Mouse (Mus musculus): ENCODE results near the gene Fam83e.

The Fam83e gene

DNA sequence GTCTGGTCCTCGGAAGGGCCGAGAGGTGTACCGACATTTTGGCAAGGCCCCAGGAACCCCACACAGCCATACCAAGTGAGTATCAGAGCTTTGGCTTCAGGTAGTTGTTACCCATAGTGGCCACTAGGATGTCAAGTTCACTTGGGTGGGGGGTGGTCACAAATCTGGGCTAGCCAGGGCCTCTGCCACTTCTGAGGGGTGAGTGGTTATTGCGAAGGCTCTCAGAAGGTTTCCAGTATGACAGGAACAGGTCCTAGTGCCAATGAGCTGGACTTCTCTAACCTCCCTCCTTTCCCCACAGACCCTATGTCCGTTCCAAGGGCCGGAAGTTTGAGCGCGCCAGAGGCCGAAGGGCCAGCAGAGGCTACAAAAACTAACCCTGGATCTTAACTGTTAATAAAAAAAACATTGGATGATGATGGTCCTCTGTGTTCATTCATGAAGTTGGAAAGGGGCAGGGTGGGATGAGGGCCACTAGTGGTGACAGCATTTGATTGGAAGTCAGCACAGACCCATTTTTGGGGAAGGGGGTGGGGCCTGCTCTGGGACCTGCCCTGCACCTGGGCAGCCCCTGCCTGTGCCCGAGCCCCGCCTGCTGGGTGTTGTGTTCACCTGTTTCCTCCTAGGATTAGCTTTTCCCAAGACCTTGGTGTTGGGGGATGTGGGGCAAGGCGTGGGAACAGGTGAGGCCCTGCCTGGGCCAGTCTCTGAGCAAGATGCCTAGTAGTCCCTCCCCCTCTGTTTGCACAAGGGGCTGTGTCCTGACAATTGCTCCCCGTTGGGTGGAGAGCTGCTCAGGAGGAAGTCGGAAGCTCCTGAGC lies at the start of gene Fam83e:
Gene Fam83e, plus strand, starts transcription at position 800 of the 821 bp plus-strand sequence.
- DNase-seq (ENCODE audit: low spot score): no peak

DNA sequence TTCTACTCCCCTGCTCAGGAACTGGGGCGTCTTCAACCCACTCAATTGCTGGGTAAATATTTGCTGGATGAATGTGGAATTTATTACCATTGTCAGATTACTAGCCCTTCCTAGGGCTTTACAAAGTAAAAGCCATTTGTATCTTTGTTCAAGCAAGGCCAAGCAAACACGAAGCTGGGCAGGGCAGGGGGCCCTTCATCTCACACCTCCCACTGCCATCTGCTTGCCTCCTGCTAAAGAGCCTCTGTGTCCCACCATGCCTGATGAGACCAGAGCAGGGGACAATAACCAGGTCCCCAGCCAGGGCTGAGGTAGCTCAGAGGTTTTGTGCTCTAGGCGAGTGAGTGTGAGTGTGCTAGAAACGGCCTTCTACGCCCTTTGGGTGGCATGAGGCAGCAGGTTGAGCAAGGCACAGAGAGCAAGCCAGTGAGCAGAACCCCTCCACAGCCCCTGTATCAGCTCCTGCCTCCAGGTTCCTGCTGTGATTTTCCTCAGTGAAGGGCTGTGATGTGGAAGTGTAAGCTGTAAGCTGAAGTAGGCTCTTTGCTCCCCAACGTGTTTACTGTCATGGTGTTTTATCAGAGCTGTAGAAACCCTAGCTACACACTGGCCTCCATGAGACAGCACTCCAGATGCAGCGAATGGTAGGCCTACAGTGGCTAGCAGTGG lies 43.3 kb upstream of the Fam83e start:
- no peak for DNase-seq (ENCODE audit: low spot score)

GRCm38 (mm10) chr7:45678513-45678912 lies 42.5 kb upstream of the Fam83e start:
- no peak for DNase-seq (ENCODE audit: low spot score)

GRCm38 (mm10) chr7:45679966-45680621 lies 40.9 kb upstream of the Fam83e start:
- no peak for DNase-seq (ENCODE audit: low spot score)

GRCm38 (mm10) chr7:45681046-45681736 lies 39.8 kb upstream of the Fam83e start:
- no peak for DNase-seq (ENCODE audit: low spot score)

DNA sequence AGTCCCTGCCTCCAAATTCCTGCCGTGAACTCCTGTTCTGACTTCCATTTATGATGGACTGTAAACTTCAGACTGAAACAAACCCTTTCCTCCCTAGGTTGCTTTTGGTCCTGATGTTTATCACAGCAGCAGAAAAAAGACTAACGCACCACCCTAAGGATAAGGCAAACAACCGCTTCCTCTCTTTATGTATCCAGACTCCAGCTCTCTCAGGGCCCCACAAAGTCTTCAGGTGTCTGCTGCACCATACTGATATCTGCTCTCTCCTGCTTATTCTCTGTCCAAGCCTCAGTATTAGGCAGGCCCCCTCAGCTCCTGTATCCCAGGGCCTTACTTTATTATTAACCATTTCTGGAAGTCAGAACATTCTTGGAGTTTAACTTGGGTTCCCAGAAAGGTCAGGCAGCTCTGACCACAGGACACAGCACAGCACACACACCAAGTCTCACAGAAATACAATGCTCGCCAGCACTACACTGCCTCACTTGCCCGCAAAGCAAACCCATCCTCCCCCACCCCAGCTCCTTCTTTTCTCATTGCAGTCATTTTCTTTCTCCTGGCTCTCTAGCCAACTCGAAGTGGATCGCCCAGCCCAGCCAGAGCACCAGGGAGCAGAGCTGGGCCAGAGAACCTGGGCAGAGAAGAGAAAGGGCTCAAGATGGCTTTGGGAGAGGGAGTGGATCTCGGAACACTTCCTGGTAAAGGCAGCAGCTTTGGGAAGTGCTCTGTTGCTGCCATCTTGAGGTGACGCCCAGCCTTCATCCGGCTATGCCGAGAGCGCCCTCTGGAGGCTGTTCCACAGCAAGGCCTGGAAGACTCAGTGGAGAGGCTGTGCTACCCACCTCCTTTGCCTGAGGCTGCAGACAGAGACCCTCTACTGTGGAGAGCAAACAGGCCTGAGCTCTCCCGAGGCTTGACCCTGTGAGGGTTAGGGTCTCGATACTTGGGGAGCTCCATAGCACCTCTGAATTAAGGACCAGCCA lies 38.6 kb upstream of the Fam83e start:
- DNase-seq (ENCODE audit: low spot score): peak; percentile 73

DNA sequence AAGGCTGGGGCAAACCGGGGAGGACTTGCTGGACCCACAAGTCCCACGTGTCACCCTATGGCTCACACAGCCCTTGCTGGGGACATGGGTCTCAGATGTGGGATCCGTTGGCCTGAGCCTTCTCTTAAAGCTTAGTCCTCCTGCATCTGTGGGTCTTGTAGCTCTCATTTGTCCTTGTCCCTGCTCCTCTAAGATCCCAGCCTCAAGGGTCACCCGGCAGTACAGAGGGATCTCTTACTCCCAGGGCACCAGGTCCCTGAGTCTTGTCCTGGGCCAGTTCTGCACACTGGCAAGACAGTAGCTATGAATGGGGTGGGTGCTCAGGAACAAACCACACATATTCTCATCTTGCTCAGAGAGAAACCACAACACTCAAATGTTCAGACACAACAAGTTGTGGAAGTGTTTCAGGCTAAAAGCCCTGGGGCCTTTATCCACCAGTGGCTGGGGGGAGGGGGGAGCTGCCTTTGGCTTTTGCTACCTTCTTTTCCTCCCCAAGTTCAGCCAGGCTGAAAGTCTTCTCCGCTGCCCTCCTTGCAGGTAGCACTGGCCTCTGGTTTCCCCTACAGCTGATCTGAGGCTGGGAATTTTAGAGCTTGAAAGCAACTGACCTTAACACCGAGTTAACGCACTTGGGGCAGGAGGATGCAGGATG lies 37.5 kb upstream of the Fam83e start, which contains the start of gene Ntn5:
Gene Ntn5, plus strand, starts transcription at position 627 of the 655 bp plus-strand sequence.
- no peak for DNase-seq (ENCODE audit: low spot score)

- no peak for DNase-seq (ENCODE audit: low spot score)
These were observed 35.2 kb upstream of the Fam83e start for GRCm38 (mm10) chr7:45685811-45686210.

GRCm38 (mm10) chr7:45686841-45687240 lies 34.2 kb upstream of the Fam83e start:
- DNase-seq (ENCODE audit: low spot score): no peak

GRCm38 (mm10) chr7:45689099-45689498 lies 31.9 kb upstream of the Fam83e start:
- no peak for DNase-seq (ENCODE audit: low spot score)

DNA sequence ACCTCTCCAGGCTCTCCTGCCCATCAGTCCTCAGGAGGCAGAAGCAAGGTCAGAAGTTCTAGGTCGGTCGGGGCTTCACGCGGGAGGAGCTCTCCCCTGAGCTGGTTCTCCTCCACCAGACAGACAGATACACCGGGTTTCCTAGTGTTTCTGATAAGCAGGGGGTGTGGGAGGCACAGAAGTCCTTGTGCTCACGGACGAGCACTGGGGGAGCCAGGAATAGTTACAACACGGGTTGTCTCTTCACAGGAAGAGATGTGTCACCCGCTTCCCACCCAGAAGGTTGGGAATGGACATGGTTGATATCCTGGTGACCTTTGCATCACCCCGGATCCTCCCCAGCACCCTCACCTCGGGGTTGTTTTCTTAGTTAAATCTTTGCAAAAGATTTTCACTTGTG lies 31.2 kb upstream of the Fam83e start:
- DNase-seq (ENCODE audit: low spot score): no peak

GRCm38 (mm10) chr7:45692364-45692763 lies 28.6 kb upstream of the Fam83e start:
- no peak for DNase-seq (ENCODE audit: low spot score)

DNA sequence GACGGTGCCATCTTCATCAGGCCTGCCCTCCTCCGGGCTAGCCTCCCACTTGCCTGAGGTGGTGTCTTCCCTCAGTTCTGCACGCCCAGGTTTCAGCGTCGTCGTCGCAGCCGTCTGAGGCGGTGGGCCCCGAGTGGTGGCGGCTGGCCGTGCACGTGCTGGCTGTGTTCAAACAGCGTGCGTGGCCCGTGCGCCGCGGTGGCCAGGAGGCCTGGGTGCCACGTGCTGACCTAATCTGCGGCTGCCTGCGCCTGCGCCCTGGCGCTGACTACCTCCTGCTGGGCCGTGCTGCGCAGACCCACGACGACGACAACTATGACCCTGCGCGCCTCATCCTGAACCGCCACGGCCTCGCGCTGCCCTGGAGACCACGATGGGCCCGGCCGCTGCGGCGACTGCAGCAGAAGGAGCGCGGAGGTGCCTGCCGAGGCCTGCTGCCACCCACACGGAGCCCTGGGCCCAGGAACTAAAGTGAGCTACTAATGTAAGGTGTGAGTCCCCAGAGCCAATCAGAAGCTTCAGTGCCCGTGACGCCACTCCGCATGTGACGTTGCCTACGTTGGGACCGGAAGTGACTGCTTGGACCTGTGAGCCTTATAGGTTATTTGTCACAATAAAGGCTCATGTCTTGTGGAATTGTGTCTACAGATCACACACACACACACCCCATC lies 27.0 kb upstream of the Fam83e start, which contains the start of gene Sec1:
Gene Sec1, minus strand, starts transcription at position 482 of the 671 bp plus-strand sequence.
- no peak for DNase-seq (ENCODE audit: low spot score)

DNA sequence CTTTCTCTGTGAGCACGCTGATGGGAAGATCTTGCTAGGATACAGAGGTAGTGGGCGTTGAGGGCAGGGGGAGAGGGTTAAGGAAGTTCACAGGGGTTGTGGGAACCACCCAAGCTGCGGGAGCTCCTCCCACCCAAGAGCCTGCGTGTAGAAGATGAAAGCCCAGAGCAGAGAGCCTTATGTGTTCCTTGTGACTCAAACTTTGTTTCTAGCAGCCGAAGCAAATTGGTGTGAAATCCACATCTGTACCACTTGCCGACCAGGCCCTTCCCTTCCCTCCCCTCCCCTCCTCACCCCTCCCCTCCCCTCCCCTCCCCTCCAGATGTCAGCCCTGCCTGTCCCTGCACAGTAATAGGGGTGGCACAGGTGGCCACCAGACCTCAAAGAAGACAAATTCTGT lies 25.9 kb upstream of the Fam83e start:
- DNase-seq (ENCODE audit: low spot score): no peak

DNA sequence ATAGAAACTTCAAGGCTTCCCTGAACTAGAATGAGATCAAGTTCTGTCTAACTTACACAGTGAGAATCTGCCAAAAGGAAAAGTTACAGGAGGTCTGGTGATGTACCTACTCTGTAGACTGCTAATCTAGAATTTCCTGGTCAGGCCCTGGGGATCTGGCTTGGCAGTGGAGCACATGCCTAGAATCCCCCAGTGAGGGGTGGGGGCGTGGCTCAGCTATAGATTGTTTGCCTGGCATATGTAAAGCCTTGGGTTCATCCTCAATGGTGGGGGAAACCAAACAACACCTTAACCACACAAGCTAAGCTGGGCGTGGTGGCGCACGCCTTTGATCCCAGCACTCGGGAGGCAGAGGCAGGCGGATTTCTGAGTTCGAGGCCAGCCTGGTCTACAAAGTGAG lies 23.1 kb upstream of the Fam83e start:
- no peak for DNase-seq (ENCODE audit: low spot score)

DNA sequence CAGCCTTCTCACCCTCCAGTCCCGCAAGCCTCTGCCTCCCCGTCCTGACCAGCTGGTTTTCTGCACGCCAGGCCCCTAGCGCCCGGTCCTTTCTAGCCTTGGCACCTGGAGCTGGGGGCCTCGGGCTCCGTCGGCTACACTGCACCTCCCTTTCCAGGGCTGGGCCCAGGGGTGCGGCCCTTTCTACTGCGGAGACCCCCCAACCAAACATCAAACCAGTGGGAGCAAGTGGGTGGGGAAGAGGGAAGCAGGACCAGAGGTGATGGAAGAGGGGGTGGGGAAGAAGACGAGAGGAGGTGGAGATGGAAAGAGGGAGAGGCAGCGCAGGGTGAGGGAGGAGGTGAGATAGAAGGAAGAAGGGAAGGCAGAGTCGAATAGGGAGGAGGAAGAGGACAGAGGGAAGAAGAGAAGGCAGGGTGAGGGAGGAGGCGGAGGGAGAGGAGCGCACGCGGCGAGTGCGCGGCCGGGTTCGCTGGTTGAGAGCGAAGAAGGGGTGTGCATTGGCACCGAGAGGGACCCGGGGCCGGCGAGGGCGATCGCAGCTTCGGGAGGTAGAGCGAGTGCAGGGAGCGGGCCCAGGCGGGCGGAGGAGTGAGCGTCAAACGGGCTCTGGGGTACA lies 21.4 kb upstream of the Fam83e start, which contains the start of gene Car11:
Gene Car11, plus strand, starts transcription at position 321 of the 619 bp plus-strand sequence.
- DNase-seq (ENCODE audit: low spot score): no peak

GRCm38 (mm10) chr7:45700301-45701015 lies 20.6 kb upstream of the Fam83e start:
- no peak for DNase-seq (ENCODE audit: low spot score)

GRCm38 (mm10) chr7:45701072-45701471 lies 19.9 kb upstream of the Fam83e start:
- DNase-seq (ENCODE audit: low spot score): no peak

DNA sequence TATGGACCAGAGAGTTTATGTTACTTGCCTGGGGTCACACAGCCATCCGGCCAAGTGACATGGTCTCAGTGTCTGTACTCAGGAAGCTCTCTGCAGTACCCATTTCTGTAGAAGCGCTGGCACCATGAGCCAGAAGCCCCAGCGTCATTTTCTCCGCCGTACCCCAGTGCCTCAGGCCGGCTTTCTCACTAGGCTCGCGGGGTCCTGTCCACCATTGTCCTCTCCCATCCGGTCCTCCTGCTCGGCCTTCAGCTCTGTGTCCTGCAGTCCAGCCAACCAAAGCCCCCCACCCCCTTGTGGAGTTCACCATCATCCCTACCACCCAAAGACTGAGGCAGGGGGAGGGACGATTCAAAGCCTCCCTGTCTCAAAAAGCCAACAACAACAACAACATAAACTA lies 19.4 kb upstream of the Fam83e start:
- no peak for DNase-seq (ENCODE audit: low spot score)

All from c-Kit-positive CD71-positive TER-119-positive erythroid progenitor cells, embryonic 14.5 days (primary cell).